Mouse (Mus musculus): ENCODE data around the gene Tex38. TPM values are rescaled to one million over a fixed set of nuclear protein-coding genes. Genes with fewer than 3 reads are reported as not detected.
A peak's percentile ranks its signal among the peaks of the same experiment; 100 is the strongest.

The Tex38 gene
- 1 to 10 TPM in 1 of 2 experiments, under 1 TPM in 1; 0.60 to 1.2 TPM for total RNA-seq (2021)

GRCm38 (mm10) chr4:115780918-115781317 is at the start of gene Tex38:
TSS of gene Tex38 (minus strand) at chr4:115781018.
- DNase-seq, result no peak

DNA sequence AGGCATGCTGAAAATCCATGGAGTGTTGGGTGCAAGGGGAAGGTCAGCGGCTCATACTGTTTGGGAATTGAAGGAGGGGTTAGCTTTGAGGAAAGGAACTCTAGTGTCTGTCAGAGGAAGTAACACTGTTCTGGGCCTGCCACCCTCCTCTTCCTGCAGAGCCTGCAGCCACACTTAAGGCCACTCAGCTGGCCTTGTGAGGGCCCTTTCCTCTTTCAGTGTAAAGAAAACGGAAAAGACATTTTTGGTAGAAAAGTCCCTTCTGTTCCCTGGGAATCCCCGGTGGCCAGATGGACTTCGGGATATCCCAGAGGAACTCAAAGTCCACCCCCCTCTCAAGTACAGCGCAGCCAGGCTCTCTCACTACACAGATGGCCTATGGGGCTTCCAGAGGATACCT is 49.7 kb upstream of the Tex38 start:
- no peak for DNase-seq

GRCm38 (mm10) chr4:115828572-115828902 is 47.7 kb upstream of the Tex38 start:
- DNase-seq, result no peak

DNA sequence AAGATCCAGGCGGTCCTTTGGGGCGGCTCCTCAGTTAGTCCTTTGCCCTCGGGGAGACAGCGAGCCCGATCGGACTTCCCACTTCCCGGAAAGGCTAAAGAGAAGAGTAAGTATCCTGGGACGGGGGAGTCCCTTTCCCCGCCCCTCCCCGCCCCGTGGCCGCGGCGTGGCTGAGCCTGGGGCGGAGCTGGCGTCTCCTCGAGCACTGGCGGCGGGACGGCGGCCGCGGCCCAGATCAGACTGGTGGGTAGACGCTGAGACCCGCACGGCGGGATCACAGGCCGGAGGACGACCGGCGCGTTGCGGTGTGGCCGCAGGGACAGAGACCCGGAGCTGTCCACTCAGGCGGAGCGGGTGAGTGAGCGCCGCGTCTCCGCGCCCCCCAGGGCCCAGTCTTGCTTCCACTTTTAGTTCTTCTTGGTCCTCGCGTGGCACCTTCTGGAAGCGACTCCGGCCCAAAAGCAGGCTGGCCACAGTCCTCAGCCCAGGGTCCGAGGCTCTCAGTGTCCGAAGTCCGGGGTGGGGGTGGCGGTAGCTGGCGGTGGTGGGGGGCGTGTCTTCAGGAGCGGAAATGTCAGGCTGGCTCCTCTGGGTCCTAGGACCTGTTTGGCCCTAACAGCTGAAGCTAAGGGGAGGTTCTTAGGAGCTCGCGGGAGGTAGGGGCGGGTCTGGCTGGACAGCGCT is 47.2 kb upstream of the Tex38 start, which contains the start of gene Mob3c:
Gene Mob3c, plus strand, starts transcription at position 205 of the 684 bp plus-strand sequence.
- DNase-seq, result peak; percentile 80

DNA sequence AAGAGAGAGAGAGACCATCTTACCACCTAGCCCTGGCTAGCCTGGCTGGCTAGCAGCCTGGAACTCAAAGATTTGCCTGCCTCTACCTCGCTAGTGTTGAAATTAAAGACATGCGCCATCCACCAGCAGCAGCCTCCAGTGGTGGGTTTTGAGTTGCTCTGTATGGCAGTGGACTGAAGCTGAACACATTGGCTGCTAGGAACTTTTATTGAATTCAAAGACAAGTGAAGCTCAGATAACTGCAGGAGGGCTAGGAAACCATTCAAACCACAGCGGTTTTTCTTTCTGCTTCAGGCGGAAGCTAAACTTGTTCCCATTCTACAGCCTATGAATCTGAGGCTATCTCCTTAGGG is 46.7 kb upstream of the Tex38 start:
- DNase-seq, result no peak

DNA sequence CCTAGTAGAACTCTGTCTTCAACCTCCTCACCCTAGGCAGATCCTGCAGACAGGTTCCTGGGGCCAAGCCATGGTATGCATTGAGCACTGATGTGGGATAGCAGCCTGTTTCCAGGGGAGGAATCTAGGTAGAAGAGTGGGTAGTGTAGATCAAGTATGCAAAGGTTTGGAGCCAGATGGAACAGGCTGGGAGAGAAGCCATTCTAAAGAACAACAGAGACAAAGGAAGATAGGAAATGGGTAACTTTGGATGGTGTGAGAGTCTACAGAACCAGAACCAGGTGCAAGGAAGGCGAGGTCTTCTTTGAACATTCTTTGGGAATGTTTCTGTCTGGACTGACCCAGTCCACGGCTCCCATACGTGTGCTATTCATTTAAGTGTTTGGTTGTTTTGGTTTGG is 46.2 kb upstream of the Tex38 start:
- DNase-seq, result no peak

- no peak for DNase-seq
Observed at GRCm38 (mm10) chr4:115825271-115825670, 44.5 kb upstream of the Tex38 start.

DNA sequence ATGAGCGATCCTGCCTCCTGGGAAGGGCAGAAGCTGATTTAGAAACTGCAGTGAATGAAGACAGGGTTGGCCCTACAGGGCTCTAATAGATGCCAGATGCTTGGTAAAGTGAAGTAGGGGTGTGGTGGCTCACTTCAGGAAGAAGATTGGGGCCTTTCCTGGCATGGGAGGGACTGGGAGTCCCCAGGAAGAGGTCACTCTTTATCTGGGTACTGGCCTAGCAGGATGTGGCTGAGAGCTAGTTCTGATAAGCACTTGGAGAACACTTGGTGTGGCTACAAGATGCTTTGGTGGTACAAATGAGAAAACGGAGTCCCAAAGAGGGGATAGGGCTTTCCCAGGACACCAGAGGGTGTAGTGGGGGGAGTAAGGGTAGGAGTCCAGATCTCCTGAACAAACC is 43.4 kb upstream of the Tex38 start:
- DNase-seq, result no peak

- DNase-seq, result peak; percentile 50
Observed at GRCm38 (mm10) chr4:115821928-115822327, 41.1 kb upstream of the Tex38 start.

DNA sequence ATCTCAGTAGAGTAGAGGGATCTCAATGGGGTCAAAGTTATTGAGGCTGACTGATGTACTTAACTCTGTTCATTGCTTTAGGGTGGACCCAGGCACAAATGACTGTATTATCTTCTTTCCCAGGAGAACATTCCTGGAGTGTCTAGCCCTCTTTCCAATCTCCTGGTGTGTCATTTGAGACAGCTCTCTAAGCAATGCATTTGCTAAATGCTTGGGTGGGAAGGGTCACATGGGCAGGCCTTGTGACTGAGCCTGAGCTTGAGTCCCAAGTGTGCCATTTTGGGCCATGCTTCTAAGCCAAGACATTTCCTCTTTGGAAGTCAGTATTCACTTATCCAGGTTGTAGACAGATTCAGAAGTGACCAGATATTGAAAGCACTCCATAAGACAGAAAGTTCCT is 40.6 kb upstream of the Tex38 start:
- DNase-seq, result no peak

- no peak for DNase-seq
Observed at GRCm38 (mm10) chr4:115820944-115821343, 40.1 kb upstream of the Tex38 start.

DNA sequence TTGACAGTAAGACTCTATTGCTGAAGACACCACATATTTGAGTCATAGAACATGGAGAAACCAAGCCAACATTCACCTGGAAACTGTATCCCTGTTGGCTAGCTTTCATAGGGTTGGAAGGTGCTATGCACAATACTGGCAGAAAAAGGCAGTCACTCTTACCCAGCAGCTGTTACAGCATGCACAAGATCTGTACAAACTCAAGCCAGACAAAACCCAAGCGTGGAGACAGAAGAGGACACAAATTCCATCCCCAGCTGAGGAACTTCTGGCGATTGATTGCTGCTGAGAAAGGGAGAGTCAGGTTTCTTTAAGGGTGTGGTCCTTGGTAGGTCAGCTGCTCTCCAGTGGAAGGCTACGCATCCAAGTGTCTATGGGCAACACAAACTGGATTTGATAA is 39.4 kb upstream of the Tex38 start:
- DNase-seq, result no peak

GRCm38 (mm10) chr4:115815606-115816005 is 34.8 kb upstream of the Tex38 start:
- no peak for DNase-seq

GRCm38 (mm10) chr4:115812326-115812725 is 31.5 kb upstream of the Tex38 start:
- no peak for DNase-seq

DNA sequence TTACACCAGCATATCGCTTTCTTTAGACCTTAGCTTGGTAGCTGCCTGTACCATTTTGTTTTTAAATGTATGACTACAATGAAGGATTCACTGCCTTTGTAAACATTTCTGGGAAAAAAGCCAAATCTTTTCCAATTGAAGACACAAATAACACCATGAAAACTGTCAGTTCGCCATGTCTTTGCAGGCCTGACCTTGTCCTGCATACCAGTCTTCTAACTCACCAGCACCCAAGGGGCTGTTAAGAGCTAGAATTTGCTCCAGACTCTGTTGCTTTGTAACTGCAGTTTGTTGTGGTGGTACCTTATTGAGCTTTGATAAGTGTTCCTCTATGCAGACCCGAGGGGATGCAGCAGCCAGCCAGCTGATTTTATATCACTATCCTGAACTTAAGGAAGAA is 19.2 kb upstream of the Tex38 start:
- no peak for DNase-seq

DNA sequence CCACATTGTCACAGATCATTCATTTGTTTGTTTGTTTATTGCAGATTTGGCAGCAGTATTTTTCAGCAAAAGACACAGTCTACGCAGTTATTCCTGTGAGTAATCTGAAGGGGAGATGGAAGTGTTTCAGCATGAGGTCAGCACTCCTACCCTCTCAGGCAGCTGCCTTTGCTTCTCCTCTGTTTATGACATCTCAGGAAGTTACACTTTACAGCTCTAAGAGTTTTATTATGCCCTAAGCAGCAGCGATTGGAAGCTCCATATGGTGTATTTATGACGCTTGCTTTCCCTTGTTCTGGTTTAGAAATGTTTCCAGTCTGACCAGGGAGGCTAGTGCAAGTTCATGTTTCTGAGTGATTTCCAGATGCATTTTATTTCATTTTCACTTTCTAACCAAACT is 14.5 kb upstream of the Tex38 start:
- DNase-seq, result no peak

DNA sequence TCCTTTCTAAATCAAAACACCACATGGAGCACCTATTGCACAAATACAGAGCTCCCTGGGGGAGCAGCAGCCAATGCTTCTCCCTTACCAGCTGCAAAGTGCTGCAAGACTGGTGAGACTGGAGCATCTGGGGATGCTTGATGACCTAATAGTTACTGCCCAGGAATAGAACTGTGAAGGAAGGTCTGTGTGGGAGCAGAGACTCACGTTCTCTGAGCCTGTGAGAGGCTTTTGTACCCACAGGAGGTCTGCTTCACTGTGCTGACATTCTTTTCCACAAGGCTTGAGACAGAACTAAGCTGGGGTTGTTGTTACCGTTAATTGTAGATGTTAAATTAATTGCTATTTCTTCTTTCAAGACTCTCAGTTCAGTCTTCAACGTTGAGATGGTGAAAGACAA is 10.0 kb upstream of the Tex38 start:
- no peak for DNase-seq

DNA sequence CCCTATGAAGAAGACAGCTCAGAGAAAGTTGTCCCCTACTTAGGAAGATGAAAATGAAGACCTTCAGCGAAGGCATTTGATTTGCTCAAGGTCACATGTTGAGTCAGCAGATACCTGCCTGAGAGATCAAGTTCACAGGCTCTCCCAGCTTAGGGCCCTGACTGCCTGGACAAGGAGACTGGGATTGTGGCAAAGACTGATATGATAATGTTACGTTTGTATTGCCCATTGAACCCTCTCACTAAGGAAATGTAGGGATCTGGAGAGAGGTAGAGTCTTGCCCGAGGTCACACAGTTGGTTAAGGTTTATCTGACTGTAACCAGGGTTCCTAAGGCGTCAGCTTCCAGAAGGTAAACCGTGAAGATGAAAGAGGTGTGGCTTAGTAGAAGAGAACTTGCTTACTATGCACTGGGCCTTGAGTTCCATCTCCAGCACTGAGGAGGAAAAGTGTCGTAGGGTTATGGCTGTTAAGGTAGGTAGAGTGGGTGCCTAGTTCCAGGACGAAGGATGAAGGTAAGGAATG is 4.8 kb upstream of the Tex38 start:
- DNase-seq, result no peak

- peak; percentile 84 for DNase-seq
Observed at GRCm38 (mm10) chr4:115784769-115785510, 4.1 kb upstream of the Tex38 start, which contains the start of gene Atpaf1. TSS of gene Atpaf1 (plus strand) at chr4:115784812.

DNA sequence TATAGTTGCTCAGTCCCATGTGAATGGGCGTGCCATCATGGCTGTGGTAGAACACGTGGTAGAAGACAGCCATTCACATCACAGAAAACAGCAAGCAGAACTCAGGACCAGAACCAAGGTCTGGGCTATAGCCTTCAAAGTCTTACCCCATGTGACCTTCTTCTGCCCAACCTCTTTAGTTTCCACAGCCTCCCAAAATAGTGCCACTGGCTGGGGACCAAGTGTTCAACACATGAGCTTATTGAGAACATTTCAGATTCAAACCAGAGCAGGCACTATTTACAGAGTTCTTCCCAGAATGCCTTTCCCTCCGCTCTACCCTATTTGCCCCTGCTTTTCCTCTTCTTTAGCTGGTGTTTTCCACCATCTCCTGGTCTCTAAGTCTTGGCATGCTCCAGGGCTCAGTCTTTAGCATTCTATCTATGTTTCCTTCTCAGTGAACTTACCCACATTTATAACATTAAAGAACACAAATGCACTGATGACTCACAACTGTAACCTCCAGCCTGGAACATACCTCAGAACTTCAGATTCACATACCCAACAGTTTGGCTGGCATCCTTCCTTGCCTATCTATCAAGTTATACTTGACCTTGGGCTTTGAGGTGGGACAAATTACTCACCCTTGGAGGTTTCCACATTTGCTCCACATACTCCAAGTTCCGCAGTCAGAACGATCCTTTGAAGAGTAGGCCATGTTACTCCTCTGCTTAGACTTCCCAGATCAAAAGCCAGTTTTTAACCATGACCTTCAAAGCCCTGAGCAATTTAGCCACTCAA is 1.4 kb upstream of the Tex38 start:
- no peak for DNase-seq

DNA sequence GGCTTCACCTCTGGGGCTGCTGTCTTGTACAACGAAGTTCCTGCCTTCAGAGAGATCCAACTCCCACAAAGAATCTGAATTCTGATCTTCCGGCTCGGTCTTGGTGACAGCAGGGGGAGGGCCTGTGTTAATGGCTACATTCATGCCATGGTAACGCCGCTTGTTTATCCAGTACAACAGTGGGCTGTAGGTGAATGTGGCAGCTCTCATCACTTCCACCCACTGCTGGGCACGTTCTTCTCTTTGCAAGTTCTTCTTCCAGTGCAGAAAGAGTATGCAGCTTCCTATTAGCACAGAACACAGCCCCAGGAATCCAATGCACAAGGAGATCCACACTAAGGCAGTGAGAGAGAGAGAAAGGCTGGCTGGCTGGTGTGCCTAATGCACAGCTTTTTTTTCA is 549 bp downstream of the Tex38 start:
- no peak for DNase-seq

- no peak for DNase-seq
Observed at GRCm38 (mm10) chr4:115777627-115778026, 3.2 kb downstream of the Tex38 start.

DNA sequence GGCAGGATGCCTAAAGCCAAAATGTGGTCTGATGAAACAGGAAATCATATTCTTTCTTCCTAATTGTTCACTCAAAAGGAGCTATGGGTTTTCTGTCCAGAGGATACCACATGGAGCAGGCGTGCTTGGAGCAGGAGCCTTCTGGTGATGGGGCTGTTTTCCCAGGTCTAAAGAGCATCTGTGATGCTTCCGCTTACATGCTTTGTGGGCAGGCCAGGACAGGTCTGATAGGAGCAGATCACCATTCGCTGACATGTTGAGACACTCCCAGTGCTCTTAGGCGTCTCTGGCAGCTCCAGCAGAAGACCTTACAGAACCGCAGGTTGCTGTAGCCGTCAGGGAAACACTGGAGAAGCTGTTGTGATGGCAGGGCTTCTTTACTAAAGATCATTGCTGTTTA is 5.8 kb downstream of the Tex38 start:
- DNase-seq, result no peak

Data from heart, postnatal 4 days (tissue).